Mouse (Mus musculus) embryo, embryonic 10 days (tissue): ENCODE data around the gene Gk5.
"Not testable (repeated sequence)": the region's sequence is repeated elsewhere in the genome, so short reads cannot be mapped to it uniquely, and the experiment has no call there.

Experiments
- DNase-seq: peaks from one replicate; pipeline ENCODE4 v3.0.0-alpha.2; 2015; ENCODE audit warnings: low spot score

The Gk5 gene

DNA sequence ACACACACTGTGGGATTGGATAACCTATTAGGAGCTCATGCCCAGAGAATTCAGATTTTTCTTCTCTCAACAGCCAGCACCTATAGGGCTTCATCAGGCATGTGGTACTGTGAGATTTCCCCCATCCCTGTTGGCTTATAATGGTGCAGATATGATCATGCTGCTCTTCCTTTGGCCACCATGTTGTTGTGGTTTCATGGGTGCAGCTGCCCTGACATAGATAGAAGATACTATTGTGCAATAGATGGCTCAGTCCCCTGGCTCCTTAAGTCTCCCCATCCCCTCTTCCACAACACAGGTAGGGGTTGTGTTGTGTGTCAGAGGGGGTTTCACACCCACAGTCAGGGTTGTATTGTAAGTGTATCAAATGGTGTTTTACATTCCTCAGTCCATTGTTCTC is 25.7 kb downstream of the Gk5 start:
- no peak for DNase-seq

GRCm38 (mm10) chr9:96152801-96153200 is 33.6 kb downstream of the Gk5 start:
- no peak for DNase-seq

GRCm38 (mm10) chr9:96158431-96158830 is 39.3 kb downstream of the Gk5 start:
- DNase-seq: no peak

DNA sequence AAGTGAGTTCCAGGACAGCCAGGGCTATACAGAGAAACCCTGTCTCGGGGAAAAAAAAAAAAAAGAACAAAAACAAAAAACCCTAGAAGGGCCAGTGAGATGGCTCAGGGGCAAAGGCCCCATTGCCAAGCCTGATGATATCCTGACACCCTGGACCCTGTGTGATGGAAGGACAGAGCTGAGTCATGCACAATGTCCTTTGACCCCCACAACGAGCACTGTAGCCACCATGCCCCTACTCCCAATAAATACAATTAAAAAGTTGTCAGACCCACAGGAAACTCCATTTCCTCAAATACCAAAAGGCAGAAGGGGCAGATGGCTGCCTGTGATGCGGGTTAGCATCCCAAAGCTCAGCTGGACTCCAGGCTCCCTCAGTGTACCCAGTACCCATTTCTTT is 39.9 kb downstream of the Gk5 start:
- no peak for DNase-seq

DNA sequence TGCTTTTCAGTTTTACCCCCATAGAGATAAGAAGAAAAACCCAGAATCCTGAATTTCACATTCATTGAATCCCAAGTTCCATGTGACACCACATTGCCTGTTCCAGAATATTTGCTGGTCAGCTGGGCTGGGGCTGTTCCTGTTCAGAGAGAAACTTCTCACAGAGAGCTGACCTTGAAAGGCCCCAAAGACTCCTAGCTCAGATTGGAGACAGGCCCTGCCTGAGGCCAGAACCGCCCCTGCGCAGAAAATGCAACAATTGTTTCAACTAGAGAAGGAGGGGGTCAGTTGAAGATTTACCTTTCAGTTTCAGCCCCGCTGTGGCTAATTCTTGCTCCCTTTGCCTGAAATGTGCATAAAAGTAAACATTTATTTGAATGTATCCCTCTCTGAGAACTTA is 41.6 kb downstream of the Gk5 start:
- DNase-seq: no peak

DNA sequence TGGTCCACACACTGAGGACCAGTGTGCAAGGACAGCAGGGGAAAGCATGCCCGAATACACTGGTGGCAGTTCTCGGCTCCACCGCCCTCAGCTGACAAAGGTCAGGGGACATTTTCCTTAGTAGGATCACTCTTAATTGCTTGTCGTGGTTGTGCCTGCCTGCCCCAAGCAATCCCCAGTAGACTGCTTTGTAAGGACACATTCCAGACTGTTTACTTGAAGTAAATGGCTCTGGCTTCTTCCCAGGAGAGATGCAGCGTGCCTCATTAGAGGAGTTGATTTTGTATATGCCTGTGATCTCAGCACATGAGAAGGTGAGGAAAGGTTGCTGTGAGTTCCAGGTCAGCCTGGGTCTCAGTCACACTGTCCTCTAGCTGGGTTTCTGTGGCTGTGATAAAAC is 43.3 kb downstream of the Gk5 start:
- DNase-seq: no peak

DNA sequence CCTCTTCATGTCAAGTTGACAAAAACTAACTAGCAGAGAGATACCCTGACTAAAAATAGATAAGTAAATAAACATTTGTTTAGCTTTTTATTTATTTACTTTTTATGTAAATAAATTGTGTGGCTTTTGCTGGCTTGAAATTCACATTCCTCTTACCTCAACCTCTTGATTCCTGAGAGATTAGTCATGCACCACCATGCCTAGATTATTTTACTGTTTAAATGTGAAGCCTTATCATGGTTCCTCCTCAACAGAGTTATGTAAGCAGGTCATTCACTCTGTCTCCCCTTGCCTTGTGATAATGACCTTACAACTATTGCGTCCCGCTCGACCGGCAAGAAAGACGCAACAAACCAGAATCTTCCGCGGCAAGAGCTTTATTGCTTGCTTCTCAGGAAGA is 44.3 kb downstream of the Gk5 start:
- no peak for DNase-seq

DNA sequence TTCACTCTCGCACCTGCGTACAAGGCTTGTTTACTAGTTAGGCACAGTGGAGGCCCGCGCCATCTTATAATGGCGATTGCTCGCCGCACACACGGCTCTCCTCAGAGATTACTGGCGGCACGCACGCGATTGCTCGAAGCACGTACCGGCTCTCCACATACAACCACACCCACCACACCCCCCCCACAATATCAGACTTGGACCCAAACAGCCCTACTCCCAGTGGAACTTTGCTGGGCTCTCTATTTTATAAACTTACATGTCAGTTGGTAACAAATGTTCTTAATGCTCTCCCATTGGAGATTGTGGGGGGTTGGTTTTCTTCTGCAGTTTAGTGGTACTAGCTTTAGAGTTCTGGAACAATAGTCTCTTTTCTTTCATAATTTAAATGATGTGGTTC is 44.8 kb downstream of the Gk5 start:
- not testable (repeated sequence) for DNase-seq

DNA sequence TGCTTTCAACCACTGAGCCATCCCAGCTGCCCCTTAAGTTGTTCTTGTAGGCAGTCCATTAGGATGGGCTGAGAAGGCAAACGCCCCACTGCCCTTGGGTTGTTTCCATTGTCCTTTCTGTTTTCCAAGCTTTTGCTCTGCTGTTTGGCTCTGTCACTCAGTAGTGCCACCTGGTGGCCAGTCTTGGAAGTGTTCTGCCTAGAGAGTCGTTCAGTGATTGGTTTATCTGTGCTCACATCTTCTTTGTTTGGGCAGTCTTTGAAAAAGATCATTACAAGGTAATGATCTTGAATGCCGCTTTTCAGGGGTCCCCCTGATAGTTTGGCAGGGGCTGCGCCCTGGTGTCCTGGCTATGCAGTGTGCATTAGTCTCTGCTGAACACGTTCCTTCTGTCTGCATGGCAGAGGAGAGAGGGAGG is 48.0 kb downstream of the Gk5 start:
- DNase-seq: peak; percentile 87

- DNase-seq: no peak
These were observed 51.4 kb downstream of the Gk5 start for GRCm38 (mm10) chr9:96170600-96170999.

- DNase-seq: no peak
These were observed 65.7 kb downstream of the Gk5 start for GRCm38 (mm10) chr9:96184909-96185308.

DNA sequence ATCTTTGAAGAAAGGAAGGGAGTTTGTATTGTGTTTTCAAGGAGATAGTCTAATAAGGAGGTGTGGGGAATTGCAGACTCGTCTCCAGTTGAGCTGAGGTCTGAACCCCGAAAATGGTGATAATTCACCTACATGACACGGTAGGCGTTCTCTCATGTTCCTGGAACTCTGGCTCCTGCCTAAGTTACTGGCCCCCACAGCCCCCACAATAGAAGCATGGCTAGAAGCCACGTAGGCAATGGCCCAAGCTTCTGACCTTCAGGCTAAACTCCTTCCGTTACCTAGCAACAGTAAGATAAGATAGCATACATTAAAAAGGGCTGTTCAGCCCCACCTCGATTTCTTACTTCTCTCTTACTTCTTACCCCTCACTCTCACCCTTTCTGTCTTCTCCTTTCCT is 67.5 kb downstream of the Gk5 start:
- DNase-seq: no peak

GRCm38 (mm10) chr9:96195885-96196622 is 76.9 kb downstream of the Gk5 start, which contains the start of gene Tfdp2:
TSS of gene Tfdp2 (plus strand) at chr9:96196275.
- peak; percentile 98 for DNase-seq

- peak; percentile 56 for DNase-seq
These were observed 77.5 kb downstream of the Gk5 start for GRCm38 (mm10) chr9:96196636-96197181.

DNA sequence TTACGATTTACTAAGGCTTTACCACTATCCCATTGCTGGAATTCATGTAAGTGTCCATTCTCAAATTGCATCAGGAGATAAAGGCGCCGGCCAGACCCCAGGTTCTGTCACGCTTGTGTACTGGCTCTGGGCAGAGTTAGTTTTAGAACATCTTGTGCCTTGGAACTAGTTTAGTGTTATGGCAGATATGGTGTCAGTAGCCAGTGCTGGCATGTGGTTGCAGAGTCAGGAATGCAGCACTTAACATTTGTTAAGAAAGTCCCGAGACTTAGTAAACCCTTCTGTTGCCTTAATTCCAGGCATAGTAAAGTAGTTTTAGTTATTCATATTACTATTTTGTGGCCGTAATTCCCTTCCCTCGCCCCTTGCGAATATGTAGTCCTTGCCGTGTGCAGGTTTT is 78.6 kb downstream of the Gk5 start:
- no peak for DNase-seq

- no peak for DNase-seq
These were observed 84.5 kb downstream of the Gk5 start for GRCm38 (mm10) chr9:96203663-96204062.

DNA sequence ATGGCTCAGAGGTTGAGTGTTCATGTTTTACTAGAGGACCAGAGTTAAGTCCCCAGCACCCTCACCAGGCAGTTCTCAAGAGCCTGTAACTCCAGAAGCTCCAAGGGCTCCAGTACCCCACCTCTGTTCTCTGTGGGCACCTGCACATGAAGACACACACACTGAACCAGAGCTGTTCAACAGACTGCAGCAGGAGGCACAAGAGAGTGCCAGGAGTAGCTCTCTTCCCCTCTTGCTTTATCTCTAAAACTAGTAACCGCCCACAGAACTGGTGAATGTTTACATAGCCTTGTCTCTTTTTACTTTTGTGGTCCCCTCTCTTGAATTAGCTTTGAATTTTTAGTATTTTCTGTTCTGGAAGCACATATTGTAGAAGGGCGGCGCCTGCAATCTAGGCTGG is 88.3 kb downstream of the Gk5 start:
- no peak for DNase-seq

- DNase-seq: no peak
These were observed 94.0 kb downstream of the Gk5 start for GRCm38 (mm10) chr9:96213036-96213645.

GRCm38 (mm10) chr9:96214171-96214570 is 95.0 kb downstream of the Gk5 start:
- no peak for DNase-seq

DNA sequence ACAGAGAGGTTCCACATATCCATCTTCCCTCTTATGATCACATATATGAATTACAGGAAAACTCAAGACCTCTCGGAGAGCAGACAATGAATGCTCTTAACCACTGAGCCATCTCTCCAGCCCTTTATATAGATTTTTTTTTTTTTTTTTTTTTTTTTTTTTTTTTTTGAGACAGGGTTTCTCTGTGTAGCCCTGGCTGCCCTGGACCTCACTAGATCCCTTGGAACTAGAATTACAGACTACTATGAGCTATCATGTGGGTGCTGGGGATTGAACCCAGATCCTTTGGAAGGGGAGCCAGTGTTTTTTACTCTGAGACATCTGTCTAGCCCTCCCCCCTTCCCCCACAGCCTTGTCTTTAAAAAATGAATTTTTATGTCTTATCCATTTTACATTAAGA is 98.1 kb downstream of the Gk5 start:
- DNase-seq: no peak

DNA sequence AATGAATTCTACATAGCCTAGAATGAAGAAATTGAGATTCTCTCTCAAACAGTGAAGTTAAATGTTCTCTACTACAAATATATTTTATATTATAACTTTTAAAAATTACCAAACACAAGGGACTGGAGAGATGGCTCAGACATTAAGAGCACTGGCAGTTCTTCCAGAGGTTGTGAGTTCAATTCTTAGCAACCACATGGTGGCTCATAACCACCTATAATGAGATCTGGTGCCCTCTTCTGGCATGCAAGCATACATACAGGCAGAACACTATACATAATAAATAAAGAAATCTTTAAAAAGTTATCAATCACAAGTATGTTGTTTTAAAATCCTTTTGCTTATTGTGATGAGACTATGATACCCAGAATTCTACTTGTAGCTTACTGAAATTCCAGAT is 98.6 kb downstream of the Gk5 start:
- no peak for DNase-seq

- peak; percentile 56 for DNase-seq
These were observed 100.0 kb downstream of the Gk5 start for GRCm38 (mm10) chr9:96219114-96219669.

GRCm38 (mm10) chr9:96220419-96220818 is 101.3 kb downstream of the Gk5 start:
- no peak for DNase-seq
